Mouse (Mus musculus) intestine, embryonic 14.5 days (tissue): ENCODE measurements at regions not wholly inside any gene's neighbourhood (a gene's known extent, or its start where the extent isn't known, plus 50 kb on each side); places are given as distances from the start of the nearest gene placed in this dataset.

Experiments used
- ATAC-seq: fragments of 200-750 bp; cut with Nextera tagmentation; replicated peaks from 2 replicates; pipeline ENCODE4 v1.8.0; 2017; ENCODE audit warnings: low read depth, moderate number of reproducible peaks, moderate TSS enrichment, moderate library complexity; ENCODE audit not compliant: low FRiP score, low TSS enrichment
- DNase-seq: peaks from one replicate; pipeline ENCODE4 v3.0.0-alpha.2; 2018; ENCODE audit warnings: low spot score
- H3K27ac ChIP-seq: fragments of 300-500 bp; sonication (generic); 2 replicates; pipeline ENCODE4 v1.5.1; 2014; ENCODE audit warnings: low read depth, mild to moderate bottlenecking, control low read depth
- H3K27me3 ChIP-seq: fragments of 300-500 bp; sonication (generic); replicated peaks from 2 replicates; pipeline ENCODE4 v1.6.1; 2014; ENCODE audit warnings: low read length, control low read depth; ENCODE audit not compliant: control insufficient read depth, insufficient read depth
- H3K36me3 ChIP-seq: fragments of 300-500 bp; sonication (generic); 2 replicates; pipeline ENCODE4 v1.6.1; 2014; ENCODE audit warnings: low read length, control low read depth; ENCODE audit not compliant: control insufficient read depth, insufficient read depth
- H3K4me1 ChIP-seq: fragments of 300-500 bp; sonication (generic); replicated peaks from 2 replicates; pipeline ENCODE4 v1.6.1; 2014; ENCODE audit warnings: low read length, control low read depth, mixed read lengths; ENCODE audit not compliant: control insufficient read depth, insufficient read depth
- H3K4me2 ChIP-seq: fragments of 300-500 bp; sonication (generic); 2 replicates; pipeline ENCODE4 v1.6.1; 2014; ENCODE audit warnings: low read length
- H3K4me3 ChIP-seq: fragments of 300-500 bp; sonication (generic); 2 replicates; pipeline ENCODE4 v1.5.1; 2014; ENCODE audit warnings: low read depth, low read length, control low read depth, mixed read lengths
- H3K9ac ChIP-seq: fragments of 300-500 bp; sonication (generic); 2 replicates; pipeline ENCODE4 v1.6.1; 2014; ENCODE audit warnings: mild to moderate bottlenecking, low read length
- H3K9me3 ChIP-seq: fragments of 300-500 bp; sonication (generic); 2 replicates; pipeline ENCODE4 v1.6.1; 2016; ENCODE audit warnings: low read length, control low read depth; ENCODE audit not compliant: control insufficient read depth
- WGBS: fragments of 180-500 bp; shearing (Covaris S2); extraction: QIAGEN DNeasy Blood & Tissue Kit; methylation state at CpG from one replicate; pipeline ENCODE4 v1.1.7; 2014; 5-methylcytosine and 5-hydroxymethylcytosine counted together

- no peak overlapping the region for H3K4me3 ChIP-seq
- H3K36me3 ChIP-seq: no peaks in the 10 kb centered on the region
- H3K4me1 ChIP-seq: peaks cover 13% of the 10 kb centered on the region
- no peak overlapping the region for H3K27ac ChIP-seq
- ATAC-seq: no peak
- H3K9me3 ChIP-seq: no peaks in the 10 kb centered on the region
- no peak for DNase-seq
- no peak overlapping the region for H3K9ac ChIP-seq
- H3K4me2 ChIP-seq: no peak overlapping the region
- no peaks in the 10 kb centered on the region for H3K27me3 ChIP-seq
- 61% methylated on average over 2 of the region's 2 CpGs for WGBS
Measured at GRCm38 (mm10) chr3:148339258-148339657, 651.1 kb downstream of the Adgrl2 start.

GRCm38 (mm10) chr3:148336640-148337039, 653.7 kb downstream of the Adgrl2 start:
- Histone ChIP-seq H3K27me3 (no peaks in the 10 kb centered on the region), H3K4me2 (no peak overlapping the region), H3K4me3 (no peak overlapping the region), H3K36me3 (no peaks in the 10 kb centered on the region), H3K9ac (no peak overlapping the region), H3K4me1 (peaks cover 7% of the 10 kb centered on the region; the same call in 1 of the 2 replicates), H3K9me3 (no peaks in the 10 kb centered on the region), H3K27ac (no peak overlapping the region)
- ATAC-seq (no peak), DNase-seq (no peak)
- 52% methylated on average over 6 of the region's 6 CpGs for WGBS

GRCm38 (mm10) chr3:148336091-148336511, 654.3 kb downstream of the Adgrl2 start:
- Histone ChIP-seq H3K27ac (no peak overlapping the region), H3K9me3 (no peaks in the 10 kb centered on the region), H3K4me3 (no peak overlapping the region), H3K4me1 (peaks cover 7% of the 10 kb centered on the region; the same call in 1 of the 2 replicates), H3K4me2 (peak overlapping the region; percentile 22; the same call in 1 of the 2 replicates), H3K36me3 (no peaks in the 10 kb centered on the region), H3K9ac (no peak overlapping the region), H3K27me3 (no peaks in the 10 kb centered on the region)
- 18% methylated on average over 14 of the region's 15 CpGs for WGBS
- ATAC-seq (no peak), DNase-seq (peak; percentile 56)

GRCm38 (mm10) chr3:148335654-148336053, 654.7 kb downstream of the Adgrl2 start:
- Histone ChIP-seq H3K27me3 (no peaks in the 10 kb centered on the region), H3K9ac (no peak overlapping the region), H3K4me1 (peaks cover 7% of the 10 kb centered on the region; the same call in 1 of the 2 replicates), H3K4me2 (no peak overlapping the region), H3K4me3 (no peak overlapping the region), H3K9me3 (no peaks in the 10 kb centered on the region), H3K27ac (no peak overlapping the region), H3K36me3 (no peaks in the 10 kb centered on the region)
- no peak for ATAC-seq
- no peak for DNase-seq
- 85% methylated on average over 7 of the region's 7 CpGs for WGBS

GRCm38 (mm10) chr3:148324911-148325621, 665.3 kb downstream of the Adgrl2 start:
- ATAC-seq (no peak), DNase-seq (no peak)
- Histone ChIP-seq H3K9me3 (no peaks in the 10 kb centered on the region), H3K9ac (no peak overlapping the region), H3K4me2 (no peak overlapping the region), H3K27ac (no peak overlapping the region), H3K27me3 (no peaks in the 10 kb centered on the region), H3K4me3 (no peak overlapping the region), H3K36me3 (no peaks in the 10 kb centered on the region), H3K4me1 (no peaks in the 10 kb centered on the region)
- WGBS: 92% methylated on average over 2 of the region's 2 CpGs

GRCm38 (mm10) chr3:148321894-148322293, 668.5 kb downstream of the Adgrl2 start:
- H3K9me3 ChIP-seq: no peaks in the 10 kb centered on the region
- ATAC-seq (no peak), DNase-seq (no peak)
- no peak overlapping the region for H3K27ac ChIP-seq
- H3K27me3 ChIP-seq: no peaks in the 10 kb centered on the region
- 93% methylated on average over 3 of the region's 3 CpGs for WGBS
- H3K4me3 ChIP-seq: no peak overlapping the region
- no peak overlapping the region for H3K4me2 ChIP-seq
- H3K9ac ChIP-seq: no peak overlapping the region
- H3K4me1 ChIP-seq: no peaks in the 10 kb centered on the region
- H3K36me3 ChIP-seq: no peaks in the 10 kb centered on the region

GRCm38 (mm10) chr3:148316198-148316597, 674.2 kb downstream of the Adgrl2 start:
- no peaks in the 10 kb centered on the region for H3K36me3 ChIP-seq
- no peaks in the 10 kb centered on the region for H3K4me1 ChIP-seq
- WGBS: 90% methylated on average over 3 of the region's 3 CpGs
- DNase-seq (no peak), ATAC-seq (no peak)
- no peak overlapping the region for H3K9ac ChIP-seq
- H3K4me3 ChIP-seq: no peak overlapping the region
- H3K4me2 ChIP-seq: no peak overlapping the region
- no peaks in the 10 kb centered on the region for H3K27me3 ChIP-seq
- no peaks in the 10 kb centered on the region for H3K9me3 ChIP-seq
- H3K27ac ChIP-seq: no peak overlapping the region

GRCm38 (mm10) chr3:148315286-148315685, 675.1 kb downstream of the Adgrl2 start:
- H3K9me3 ChIP-seq: no peaks in the 10 kb centered on the region
- no peaks in the 10 kb centered on the region for H3K27me3 ChIP-seq
- ATAC-seq (no peak), DNase-seq (no peak)
- H3K9ac ChIP-seq: no peak overlapping the region
- no peak overlapping the region for H3K27ac ChIP-seq
- no peak overlapping the region for H3K4me3 ChIP-seq
- no peaks in the 10 kb centered on the region for H3K4me1 ChIP-seq
- no peak overlapping the region for H3K4me2 ChIP-seq
- WGBS: 90% methylated on average over 1 of the region's 1 CpGs
- no peaks in the 10 kb centered on the region for H3K36me3 ChIP-seq

GRCm38 (mm10) chr3:148295515-148295914, 694.8 kb downstream of the Adgrl2 start:
- WGBS: 83% methylated on average over 5 of the region's 5 CpGs
- no peak for ATAC-seq
- H3K4me2 ChIP-seq: no peak overlapping the region

More at GRCm38 (mm10) chr3:148295515-148295914, 694.8 kb downstream of the Adgrl2 start:
- no peak for DNase-seq
- no peak overlapping the region for H3K4me3 ChIP-seq
- no peak overlapping the region for H3K9ac ChIP-seq
- no peaks in the 10 kb centered on the region for H3K36me3 ChIP-seq
- H3K27ac ChIP-seq: no peak overlapping the region
- no peaks in the 10 kb centered on the region for H3K27me3 ChIP-seq
- no peaks in the 10 kb centered on the region for H3K9me3 ChIP-seq
- no peaks in the 10 kb centered on the region for H3K4me1 ChIP-seq
